Mouse (Mus musculus) ES-Bruce4 (cell line): Measurements from ENCODE around the gene Amz1. TPM values are rescaled to one million over a fixed set of nuclear protein-coding genes. Genes with fewer than 3 reads are reported as not detected.

ENCODE experiments used
- H3K27ac ChIP-seq: 2 replicates; pipeline ENCODE4 v1.5.1; 2012; ENCODE audit warnings: low read length, inconsistent platforms; ENCODE audit not compliant: insufficient read depth
- H3K27me3 ChIP-seq: 2 replicates; pipeline ENCODE4 v1.6.1; 2012; ENCODE audit warnings: mild to moderate bottlenecking, low read length, inconsistent platforms; ENCODE audit not compliant: control insufficient read depth, poor library complexity, insufficient read depth, severe bottlenecking
- H3K36me3 ChIP-seq: 2 replicates; pipeline ENCODE4 v1.6.1; 2012; ENCODE audit warnings: inconsistent platforms, mild to moderate bottlenecking, low read length, moderate library complexity; ENCODE audit not compliant: control insufficient read depth, poor library complexity, insufficient read depth, severe bottlenecking
- H3K4me1 ChIP-seq: one replicate; pipeline ENCODE4 v1.8.1; 2011; ENCODE audit warnings: low read length; ENCODE audit not compliant: control insufficient read depth, insufficient read depth
- H3K4me3 ChIP-seq: 2 replicates; pipeline ENCODE4 v1.5.1; 2011; ENCODE audit warnings: low read depth, mild to moderate bottlenecking, low read length
- H3K9ac ChIP-seq: 2 replicates; pipeline ENCODE4 v1.6.1; 2012; ENCODE audit warnings: low read depth, mild to moderate bottlenecking, inconsistent platforms; ENCODE audit not compliant: poor library complexity, severe bottlenecking
- H3K9me3 ChIP-seq: replicated peaks from 2 replicates; pipeline ENCODE4 v1.6.1; 2012; ENCODE audit warnings: mild to moderate bottlenecking, low read length, inconsistent platforms; ENCODE audit not compliant: control insufficient read depth, poor library complexity, insufficient read depth, severe bottlenecking
- CTCF ChIP-seq: IDR thresholded peaks from one replicate; pipeline ENCODE4 v1.8.1; 2011; ENCODE audit warnings: low read depth, low read length
- EP300 ChIP-seq: IDR thresholded peaks from 2 replicates; pipeline ENCODE4 v1.6.1; 2011; ENCODE audit warnings: low read depth, low read length; ENCODE audit not compliant: insufficient read depth
- POLR2A ChIP-seq: IDR thresholded peaks from one replicate; pipeline ENCODE4 v1.8.1; 2011; ENCODE audit warnings: low read length; ENCODE audit not compliant: insufficient read depth
- polyA plus RNA-seq: library from polyadenylated mRNA; stranded (reverse); fragments of >200 nt; gene quantifications from 2 replicates; pipeline ENCODE4 v1.2.4, GENCODE M21; 2011; ENCODE audit warnings: low read depth; ENCODE audit not compliant: missing spikeins, insufficient read depth, insufficient read length

The Amz1 gene
- polyA plus RNA-seq, 1 experiment = 0.60 TPM

DNA sequence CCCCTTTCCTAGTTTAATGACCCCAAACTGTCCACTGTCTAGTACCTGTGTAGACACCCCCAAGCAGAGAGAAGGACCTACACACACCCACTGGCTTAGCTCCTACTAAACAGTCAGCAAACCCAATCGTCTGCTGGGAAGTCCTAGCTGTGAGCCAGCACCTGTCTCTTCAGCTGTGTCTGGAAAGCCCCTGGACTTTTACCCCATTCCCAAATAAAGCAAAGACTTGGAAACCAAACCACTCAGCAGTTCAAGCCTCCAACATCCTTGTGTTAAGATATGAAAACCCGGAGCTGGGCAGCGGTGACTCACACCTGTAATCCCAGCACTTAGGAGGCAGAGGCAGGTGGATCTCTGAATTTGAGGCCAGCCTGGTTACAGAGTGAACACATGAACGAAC is 42.6 kb downstream of the Amz1 start:
- H3K4me3 ChIP-seq = no peak overlapping the region
- no peaks in the 10 kb centered on the region for H3K9me3 ChIP-seq
- TF ChIP-seq EP300 (no peak), POLR2A (no peak), CTCF (no peak)
- H3K36me3 ChIP-seq = no peaks in the 10 kb centered on the region
- no peaks in the 10 kb centered on the region for H3K27me3 ChIP-seq
- H3K27ac ChIP-seq = no peak overlapping the region
- peaks cover 5% of the 10 kb centered on the region for H3K4me1 ChIP-seq
- H3K9ac ChIP-seq = no peak overlapping the region

DNA sequence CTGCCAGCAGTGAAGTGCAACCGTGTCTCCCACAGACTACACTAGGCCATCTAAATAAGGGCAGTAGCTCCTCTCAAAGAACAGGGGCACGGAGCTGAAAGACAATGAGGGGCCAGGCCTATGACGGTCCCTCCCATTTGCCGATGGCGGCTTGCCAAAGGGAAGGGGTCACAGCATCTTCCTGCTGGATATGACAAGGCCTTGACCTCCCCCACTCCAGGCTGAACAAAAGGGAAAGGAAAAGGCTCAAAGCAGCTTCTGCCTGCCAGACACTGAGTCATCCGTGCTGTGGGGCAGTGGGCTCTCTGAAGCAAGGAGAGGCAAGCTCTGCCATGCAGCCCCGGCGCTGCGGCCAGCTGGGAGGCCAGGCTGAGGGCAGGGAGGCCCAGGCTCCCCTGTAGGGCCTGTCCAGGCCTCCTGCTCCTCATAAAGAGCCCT is 43.8 kb downstream of the Amz1 start:
- Histone ChIP-seq H3K9ac (no peak overlapping the region), H3K4me3 (no peak overlapping the region), H3K27me3 (no peaks in the 10 kb centered on the region), H3K27ac (no peak overlapping the region), H3K4me1 (peaks cover 5% of the 10 kb centered on the region), H3K9me3 (no peaks in the 10 kb centered on the region), H3K36me3 (no peaks in the 10 kb centered on the region)
- no peak for TF ChIP-seq EP300
- TF ChIP-seq POLR2A = no peak
- TF ChIP-seq CTCF = no peak

DNA sequence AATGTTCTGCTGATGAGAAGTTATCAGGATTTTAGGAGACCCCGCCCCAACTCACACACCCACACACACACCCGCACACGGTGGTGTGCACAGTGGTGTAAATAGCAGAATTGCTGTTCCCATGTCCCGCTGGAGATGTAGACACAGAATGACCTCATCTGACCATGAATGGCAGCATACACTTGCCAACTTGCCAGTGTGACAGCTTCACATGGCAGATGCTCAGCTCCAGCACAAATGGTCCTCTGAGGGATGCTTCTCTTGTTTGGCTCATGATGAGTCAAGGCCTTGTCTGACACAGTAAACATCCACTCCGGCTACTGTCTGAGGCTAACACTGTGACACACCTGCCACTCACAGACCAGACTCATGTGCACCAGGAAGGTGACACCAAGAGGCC is 44.4 kb downstream of the Amz1 start:
- TF ChIP-seq CTCF (no peak), POLR2A (no peak), EP300 (no peak)
- no peaks in the 10 kb centered on the region for H3K36me3 ChIP-seq
- no peak overlapping the region for H3K4me3 ChIP-seq
- H3K27me3 ChIP-seq = no peaks in the 10 kb centered on the region
- no peak overlapping the region for H3K9ac ChIP-seq
- H3K9me3 ChIP-seq = no peaks in the 10 kb centered on the region
- H3K27ac ChIP-seq = no peak overlapping the region
- peaks cover 5% of the 10 kb centered on the region for H3K4me1 ChIP-seq

DNA sequence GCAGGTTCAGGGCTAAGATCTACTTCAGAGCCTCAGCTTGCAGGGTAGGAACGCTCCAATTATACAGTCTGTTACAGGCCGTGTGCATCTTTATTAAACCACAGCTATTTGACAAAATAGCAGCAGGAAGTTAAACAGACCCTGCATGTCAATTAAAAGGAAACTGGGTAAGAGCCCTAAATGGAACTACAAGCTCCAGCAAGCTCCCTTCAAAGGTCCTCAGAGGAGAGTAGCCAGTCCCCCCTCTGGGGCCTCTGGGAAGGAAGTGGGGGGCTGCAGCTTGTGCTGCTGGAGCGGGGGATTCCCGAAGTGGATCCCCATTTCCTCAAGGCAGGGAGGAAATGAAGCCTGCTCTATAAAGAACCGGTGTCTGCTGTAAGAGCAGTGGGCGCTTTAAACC is 47.7 kb downstream of the Amz1 start:
- Histone ChIP-seq H3K27ac (no peak overlapping the region), H3K9ac (no peak overlapping the region), H3K9me3 (no peaks in the 10 kb centered on the region), H3K27me3 (no peaks in the 10 kb centered on the region), H3K4me3 (no peak overlapping the region), H3K36me3 (no peaks in the 10 kb centered on the region), H3K4me1 (peaks cover 5% of the 10 kb centered on the region)
- no peak for TF ChIP-seq CTCF
- TF ChIP-seq POLR2A = no peak
- no peak for TF ChIP-seq EP300

DNA sequence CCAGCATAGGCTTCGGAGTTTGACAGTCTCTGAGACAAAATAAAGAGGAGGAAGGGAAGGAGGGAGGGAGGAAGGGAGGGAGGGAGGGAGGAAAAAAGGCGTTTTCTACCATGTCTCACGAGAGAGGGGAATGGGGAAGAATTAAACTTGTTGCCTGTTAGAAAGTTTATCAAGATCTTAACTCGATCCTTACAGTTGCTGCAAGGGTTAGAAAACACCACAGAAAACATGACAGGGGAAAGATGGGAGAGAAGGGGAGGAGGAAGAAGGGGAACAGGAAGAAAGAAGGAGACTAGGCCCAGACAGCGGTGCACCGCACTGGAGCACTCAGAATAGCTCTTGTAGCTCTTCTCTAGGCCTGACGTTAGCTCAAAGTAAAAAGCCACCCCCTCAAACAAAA is 48.2 kb downstream of the Amz1 start:
- no peak overlapping the region for H3K27ac ChIP-seq
- H3K9ac ChIP-seq = no peak overlapping the region

DNA sequence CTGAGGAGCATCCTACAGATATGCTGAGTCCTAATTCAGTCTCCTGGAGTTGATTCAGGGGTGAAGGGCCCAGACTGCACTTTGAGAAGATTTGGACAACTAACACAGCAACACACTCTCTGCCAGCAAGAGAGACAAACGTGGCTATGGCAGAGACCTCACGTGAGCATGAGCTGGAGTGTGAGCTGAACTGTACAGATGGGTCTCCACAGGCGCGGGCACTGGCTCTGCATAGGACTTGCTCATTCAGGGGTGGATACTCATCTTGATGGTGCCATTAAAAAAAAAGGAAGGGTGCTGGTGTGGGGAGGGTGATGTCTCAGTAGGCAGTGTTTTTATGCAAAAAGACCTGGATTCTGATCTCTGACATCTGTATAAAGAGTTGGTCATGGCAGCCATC is 51.2 kb downstream of the Amz1 start:
- Histone ChIP-seq H3K36me3 (peaks cover 5% of the 10 kb centered on the region; the same call in 1 of the 2 replicates), H3K27ac (no peak overlapping the region), H3K9me3 (no peaks in the 10 kb centered on the region), H3K27me3 (no peaks in the 10 kb centered on the region), H3K9ac (no peak overlapping the region), H3K4me1 (no peaks in the 10 kb centered on the region), H3K4me3 (no peak overlapping the region)
- TF ChIP-seq CTCF (no peak), EP300 (no peak)

More for the DNA sequence above, 48.2 kb downstream of the Amz1 start:
- H3K36me3 ChIP-seq = no peaks in the 10 kb centered on the region
- H3K4me3 ChIP-seq = no peak overlapping the region
- no peaks in the 10 kb centered on the region for H3K27me3 ChIP-seq
- TF ChIP-seq EP300 = no peak
- no peak for TF ChIP-seq POLR2A
- TF ChIP-seq CTCF = no peak
- H3K9me3 ChIP-seq = no peaks in the 10 kb centered on the region
- H3K4me1 ChIP-seq = peaks cover 5% of the 10 kb centered on the region
